Mouse (Mus musculus) brain, embryonic 14.5 days (tissue): ENCODE measurements around the gene Fkbp10.

Experiments used
- CTCF ChIP-seq: fragments of 200-500 bp; IDR thresholded peaks from 2 replicates; pipeline ENCODE4 v1.5.1; 2012; ENCODE audit warnings: inconsistent platforms, mild to moderate bottlenecking, moderate library complexity, borderline replicate concordance; ENCODE audit not compliant: insufficient read depth, insufficient read length; ENCODE audit errors: extremely low read depth
- POLR2A ChIP-seq: fragments of 200-500 bp; IDR thresholded peaks from 2 replicates; pipeline ENCODE4 v1.6.1; 2012; ENCODE audit warnings: mild to moderate bottlenecking, inconsistent platforms, borderline replicate concordance; ENCODE audit not compliant: poor library complexity, insufficient read depth, insufficient read length, severe bottlenecking; ENCODE audit errors: extremely low read depth

DNA sequence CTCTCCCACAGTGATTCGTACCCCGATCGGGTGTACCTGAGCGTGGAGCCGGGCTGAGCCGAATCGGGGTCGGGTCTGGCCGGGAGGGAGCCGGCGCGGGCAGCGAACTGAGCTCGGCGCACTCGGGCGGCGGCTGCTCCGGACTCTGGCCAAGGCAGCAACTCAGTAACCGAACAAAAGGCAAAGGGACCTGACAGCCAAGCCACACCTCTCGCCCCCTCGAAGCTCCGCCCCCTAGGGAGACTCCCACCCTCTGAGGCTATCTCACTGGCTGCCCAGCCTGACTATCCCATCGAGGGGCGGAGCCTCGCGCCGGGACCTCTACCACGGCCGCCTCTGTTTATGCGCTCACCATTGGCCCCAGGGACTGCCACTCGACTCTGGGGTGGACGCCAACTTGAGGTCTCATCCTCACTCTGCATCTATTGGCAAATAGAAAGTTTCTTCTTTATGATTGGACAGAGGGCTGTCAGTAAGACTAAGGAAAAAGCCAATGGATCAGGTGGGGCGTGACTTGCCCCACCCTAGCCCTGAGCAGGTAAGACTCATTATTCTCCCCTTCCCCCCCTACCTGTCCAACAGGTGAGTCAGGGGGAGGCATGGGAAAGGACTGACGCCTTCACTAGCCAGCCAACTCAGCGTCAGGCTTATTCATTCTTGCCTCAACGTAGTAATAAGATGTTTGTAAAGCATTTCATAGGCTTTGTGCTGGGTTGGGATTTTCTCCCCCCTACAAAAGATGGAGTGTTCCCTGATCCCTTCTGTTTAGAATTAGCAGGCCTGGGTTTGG, 17.7 kb upstream of the Fkbp10 start, which contains the start of gene Jup:
- TF ChIP-seq POLR2A (peak; percentile 89), CTCF (no peak)
